ENCODE assay signal across 9 mouse cellular contexts in the genomic region with DNA sequence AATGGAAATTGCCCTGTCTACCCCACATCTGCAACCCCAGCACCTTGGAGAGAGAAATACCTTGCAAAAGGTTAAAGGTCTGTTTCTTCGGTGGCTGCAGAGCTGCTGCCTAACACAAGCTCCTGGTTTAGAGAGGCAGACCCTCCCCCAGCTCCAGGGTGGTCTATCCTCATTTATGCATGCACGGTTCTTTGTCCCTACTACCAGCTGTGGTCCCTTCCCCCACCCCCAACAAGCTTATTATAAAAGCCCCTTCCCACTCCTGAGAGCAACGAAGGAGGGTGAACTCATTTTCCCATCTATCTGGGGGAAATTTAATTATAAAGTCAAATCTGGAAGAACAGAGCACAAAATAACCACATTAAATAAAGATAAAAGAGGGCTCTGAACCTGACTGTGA. TPM values are rescaled to one million over a fixed set of nuclear protein-coding genes. Genes with fewer than 3 reads are reported as not detected.
DNase-seq lines count a peak whose midpoint lies in the region; ATAC-seq and TF ChIP-seq lines count a peak whose summit lies in the region.
"Had no signal": no experiment of that assay in that cellular context is flagged by ENCODE, and none has a peak within 500 bp of the region (broad histone marks: within the 10 kb centered on the region; RNA-seq: fewer than 3 reads in every experiment).

Gene Pxylp1 (minus strand): TSS at position 124 of the 400 bp plus-strand sequence.

- no peak for DNase-seq in liver, postnatal 0 days
- no peak for DNase-seq in liver
- no peak for DNase-seq in heart, adult 8-10 months (ENCODE audit: low spot score)
- no peak for DNase-seq in large intestine, adult 2 months (ENCODE audit: low read depth, low spot score)
- DNase-seq in neural tube, embryonic 10.5 days (ENCODE audit: extremely low spot score, low spot score) = peak; percentile 40
- DNase-seq in spleen, postnatal 4 days (ENCODE audit: low spot score in 2 of 2) = no peak
- DNase-seq in lung, postnatal 14 days = no peak
- no peak for DNase-seq in lung, postnatal 36 days

- no peak for TF ChIP-seq EP300 in liver, postnatal 0 days (IDR thresholded peaks at IDR 0.05; ENCODE audit: low read depth)

- no peaks in the 10 kb centered on the region for H3K9me3 ChIP-seq in liver, postnatal 0 days (ENCODE audit: low read length)

- H3K27me3 ChIP-seq in liver, postnatal 0 days (ENCODE audit: insufficient read depth, low read length) = peaks cover 8% of the 10 kb centered on the region

- peak within 1 kb of the TSS; percentile 36; the same call in 1 of the 2 replicates for H3K4me2 ChIP-seq in liver, postnatal 0 days (ENCODE audit: low read depth, low read length)

- no peak within 1 kb of the TSS for H3K4me3 ChIP-seq in liver, postnatal 0 days (ENCODE audit: low read depth, low read length)
- H3K4me3 ChIP-seq: megakaryocyte, embryonic 14.5 days had no signal

- TF ChIP-seq CTCF in liver, postnatal 0 days (IDR thresholded peaks at IDR 0.05; ENCODE audit: low read depth) = no peak

- no peak for ATAC-seq in liver, postnatal 0 days

- H3K9ac ChIP-seq in liver, postnatal 0 days (replicated peaks) = no peak within 1 kb of the TSS

- no peaks in the 10 kb centered on the region for H3K36me3 ChIP-seq in liver, postnatal 0 days (replicated peaks; ENCODE audit: insufficient read depth, low read length)

- 45% methylated on average over 3 of the region's 3 CpGs for WGBS in liver, postnatal 0 days (ENCODE audit: insufficient replicate concordance)
- WGBS in large intestine, adult 2 months = 44% methylated on average over 3 of the region's 3 CpGs

- peak within 1 kb of the TSS; percentile 18; the same call in 1 of the 2 replicates for H3K27ac ChIP-seq in liver, postnatal 0 days (ENCODE audit: low read depth)

- peaks cover 12% of the 10 kb centered on the region; the same call in 1 of the 2 replicates for H3K4me1 ChIP-seq in liver, postnatal 0 days (ENCODE audit: insufficient read depth)

RNA-seq across cellular contexts. Expression of gene Pxylp1, which starts in this region (rescaled TPM):
- 4.9 and 5.3 TPM in 2 replicates for polyA plus RNA-seq in liver, postnatal 0 days (2015; fragmentation: Nextera tagmentation; extraction: Ambion mirVana)
- 10 to 100 TPM; 12.3 to 22.6 (median 17.7) TPM for total RNA-seq in heart, adult 8-10 months (2022)
- 17.3 and 18.7 TPM in 2 replicates for polyA plus RNA-seq in large intestine, adult 2 months (2012; rRNA removed)
